Mouse (Mus musculus): ENCODE data around the gene Ogfod1. TPM values are rescaled to one million over a fixed set of nuclear protein-coding genes. Genes with fewer than 3 reads are reported as not detected.

The Ogfod1 gene
- polyA plus RNA-seq (2014; fragmentation: Illumina TruSeq; extraction: RNeasy Lipid Tissue Mini Kit (QIAGEN cat#74804); ENCODE audit: low read depth, low replicate concordance): 16.9 TPM

GRCm38 (mm10) chr8:94036944-94037524 is at the start of gene Ogfod1, which contains the start of gene Nudt21:
Ogfod1 (plus strand) TSS chr8:94037198.
Nudt21 (minus strand) TSS chr8:94037031.

GRCm38 (mm10) chr8:94012013-94012951 is 24.7 kb upstream of the Ogfod1 start, which contains the start of gene Amfr:
Amfr (minus strand) TSS chr8:94012842.

GRCm38 (mm10) chr8:94098081-94098974 is 61.3 kb downstream of the Ogfod1 start, which contains the start of gene Bbs2:
Bbs2 (minus strand) TSS chr8:94098928.

Other genes starting within 250 kb of the Ogfod1 start
- 27.1 TPM for gene Gnao1, start 227.2 kb upstream of the Ogfod1 start, polyA plus RNA-seq (2014; fragmentation: Illumina TruSeq; extraction: RNeasy Lipid Tissue Mini Kit (QIAGEN cat#74804); ENCODE audit: low read depth, low replicate concordance)
- 100 TPM for gene Amfr, start 24.4 kb upstream of the Ogfod1 start, polyA plus RNA-seq (2014; fragmentation: Illumina TruSeq; extraction: RNeasy Lipid Tissue Mini Kit (QIAGEN cat#74804); ENCODE audit: low read depth, low replicate concordance)
- 224 TPM for gene Nudt21, start 167 bp upstream of the Ogfod1 start, polyA plus RNA-seq (2014; fragmentation: Illumina TruSeq; extraction: RNeasy Lipid Tissue Mini Kit (QIAGEN cat#74804); ENCODE audit: low read depth, low replicate concordance)
- 21.2 TPM for gene Bbs2, start 61.7 kb downstream of the Ogfod1 start, polyA plus RNA-seq (2014; fragmentation: Illumina TruSeq; extraction: RNeasy Lipid Tissue Mini Kit (QIAGEN cat#74804); ENCODE audit: low read depth, low replicate concordance)
- gene Mt4, start 100.0 kb downstream of the Ogfod1 start, polyA plus RNA-seq (2014; fragmentation: Illumina TruSeq; extraction: RNeasy Lipid Tissue Mini Kit (QIAGEN cat#74804); ENCODE audit: low read depth, low replicate concordance): not detected
- gene Mt3, start 115.4 kb downstream of the Ogfod1 start, polyA plus RNA-seq (2014; fragmentation: Illumina TruSeq; extraction: RNeasy Lipid Tissue Mini Kit (QIAGEN cat#74804); ENCODE audit: low read depth, low replicate concordance): not detected
- gene Mt2, start 135.5 kb downstream of the Ogfod1 start, polyA plus RNA-seq (2014; fragmentation: Illumina TruSeq; extraction: RNeasy Lipid Tissue Mini Kit (QIAGEN cat#74804); ENCODE audit: low read depth, low replicate concordance): 42.6 TPM
- gene Mt1, start 141.9 kb downstream of the Ogfod1 start, polyA plus RNA-seq (2014; fragmentation: Illumina TruSeq; extraction: RNeasy Lipid Tissue Mini Kit (QIAGEN cat#74804); ENCODE audit: low read depth, low replicate concordance): 26.5 TPM
- 23.6 TPM for gene Nup93, start 177.4 kb downstream of the Ogfod1 start, polyA plus RNA-seq (2014; fragmentation: Illumina TruSeq; extraction: RNeasy Lipid Tissue Mini Kit (QIAGEN cat#74804); ENCODE audit: low read depth, low replicate concordance)